Mouse (Mus musculus) spleen, postnatal 14 days (tissue): ENCODE data around the gene Brca2.
"Not testable (repeated sequence)": the region's sequence is repeated elsewhere in the genome, so short reads cannot be mapped to it uniquely, and the experiment has no call there.

Experiments
- DNase-seq, 2 experiments: peaks; one replicate each; pipeline ENCODE4 v3.0.0; 2021 to 2022; ENCODE audit warnings: low spot score in 2 of 2

The Brca2 gene

GRCm38 (mm10) chr5:150521937-150522866 is at the start of gene Brca2:
Gene Brca2 (plus strand): TSS chr5:150522630.
- peak; percentile 85 to 93 for DNase-seq

DNA sequence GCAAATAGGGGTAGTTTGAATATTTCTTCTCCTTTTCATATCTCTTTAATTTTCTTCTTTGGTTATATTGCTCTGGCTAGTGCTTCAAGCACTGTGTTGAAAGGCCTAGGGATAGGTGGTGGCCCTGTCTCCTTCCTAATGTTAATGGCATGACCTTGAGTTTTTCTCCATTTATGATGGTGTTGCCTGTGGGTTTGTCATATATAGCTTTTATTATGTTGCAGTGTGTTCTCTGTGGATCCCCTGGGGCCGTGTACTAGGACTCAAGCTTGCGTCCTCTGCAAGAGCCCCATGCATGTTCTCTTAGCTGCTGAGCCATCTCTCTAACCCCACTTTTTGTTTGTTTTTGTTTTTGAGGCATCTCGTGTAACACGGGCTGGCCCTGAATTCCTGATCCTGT is 45.1 kb upstream of the Brca2 start:
- no peak for DNase-seq

GRCm38 (mm10) chr5:150478612-150479011 is 43.8 kb upstream of the Brca2 start:
- no peak for DNase-seq

- no peak for DNase-seq
Observed at GRCm38 (mm10) chr5:150485198-150485597, 37.2 kb upstream of the Brca2 start.

GRCm38 (mm10) chr5:150490285-150490684 is 32.1 kb upstream of the Brca2 start:
- no peak for DNase-seq

DNA sequence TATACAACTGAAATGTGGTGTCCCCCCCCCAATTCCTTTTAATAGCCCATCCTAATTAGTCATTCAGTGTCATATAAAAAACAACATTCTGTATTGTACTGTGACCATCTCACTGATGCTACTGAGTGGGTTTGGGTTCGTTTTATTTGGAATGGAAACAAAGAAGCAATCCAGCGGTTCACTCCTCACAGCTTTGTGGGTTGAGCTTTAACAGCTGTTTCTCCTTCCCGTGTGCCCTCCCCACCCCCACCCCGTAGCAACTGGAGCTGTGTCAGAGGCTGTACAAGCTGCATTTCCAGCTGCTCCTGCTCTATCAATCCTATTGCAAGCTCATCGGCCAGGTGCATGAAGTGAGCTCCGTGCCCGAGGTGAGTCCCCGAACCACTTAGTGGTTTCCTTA is 31.6 kb upstream of the Brca2 start:
- no peak for DNase-seq

DNA sequence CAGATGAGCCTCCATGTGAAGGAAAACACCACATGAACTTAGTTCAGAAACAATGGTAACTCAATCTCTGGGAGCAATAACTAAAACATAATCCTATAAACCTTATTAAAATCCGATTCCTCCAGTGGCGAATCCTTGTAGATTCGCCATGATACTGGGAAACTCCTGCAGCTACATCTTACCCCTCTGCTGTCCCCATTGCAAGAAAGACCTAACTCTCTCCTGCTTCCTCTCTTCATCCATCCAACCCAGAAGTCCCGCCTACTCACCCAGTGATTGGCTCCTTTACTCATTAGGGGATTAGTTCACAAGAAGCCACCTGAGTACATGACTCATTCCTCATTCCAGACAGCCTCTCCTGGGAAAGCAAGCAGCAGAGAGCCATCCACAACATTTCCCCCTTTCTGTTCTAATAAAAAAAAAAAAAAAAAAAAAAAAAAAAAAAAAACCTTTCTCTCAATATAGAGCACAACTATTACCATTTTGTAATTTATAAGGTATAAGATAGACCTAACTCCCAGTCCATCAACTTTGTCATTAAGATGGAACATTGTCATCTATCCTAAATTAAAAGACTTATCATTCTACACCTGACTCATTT is 30.8 kb upstream of the Brca2 start:
- DNase-seq: not testable (repeated sequence)

DNA sequence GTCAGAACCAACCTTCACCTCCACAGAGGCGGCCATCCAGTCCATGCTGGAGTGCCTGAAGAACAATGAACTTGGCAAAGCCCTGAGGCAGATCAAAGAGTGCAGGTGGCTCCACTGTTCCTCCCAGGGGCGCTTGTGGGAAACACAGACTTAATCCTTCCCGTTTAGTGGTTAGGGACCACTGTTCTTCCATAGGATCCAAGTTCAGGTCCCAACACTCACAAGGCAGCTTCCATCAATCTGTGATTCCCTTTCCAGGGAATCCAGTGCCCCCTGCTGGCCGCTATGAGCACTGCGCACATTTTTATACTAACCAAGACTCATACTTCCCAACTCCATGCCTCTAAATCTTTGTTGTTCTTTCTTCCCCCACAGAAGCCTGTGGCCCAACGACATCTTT is 26.6 kb upstream of the Brca2 start:
- DNase-seq: peak in 1 of 2 experiments; percentile 22

GRCm38 (mm10) chr5:150510451-150511225 is 11.8 kb upstream of the Brca2 start:
- DNase-seq: no peak

GRCm38 (mm10) chr5:150513264-150513663 is 9.2 kb upstream of the Brca2 start:
- no peak for DNase-seq

DNA sequence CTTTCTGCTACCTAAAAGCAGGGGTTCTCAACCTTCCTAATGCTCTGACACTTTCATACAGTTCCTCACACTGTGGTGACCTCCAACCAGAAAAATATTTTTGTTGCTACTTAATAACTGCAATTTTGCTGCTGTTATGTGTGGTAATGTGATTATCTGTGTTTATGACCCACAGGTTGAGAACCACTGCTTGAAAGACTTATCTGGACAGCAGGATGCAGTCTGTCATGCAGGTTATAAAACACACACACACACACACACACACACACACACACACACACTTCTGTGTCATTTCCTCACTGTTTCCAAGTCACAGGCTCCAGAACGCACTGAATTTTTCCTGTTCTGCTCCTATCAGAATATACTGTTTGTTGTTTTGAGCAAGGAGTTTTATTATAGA is 8.4 kb upstream of the Brca2 start:
- no peak for DNase-seq

DNA sequence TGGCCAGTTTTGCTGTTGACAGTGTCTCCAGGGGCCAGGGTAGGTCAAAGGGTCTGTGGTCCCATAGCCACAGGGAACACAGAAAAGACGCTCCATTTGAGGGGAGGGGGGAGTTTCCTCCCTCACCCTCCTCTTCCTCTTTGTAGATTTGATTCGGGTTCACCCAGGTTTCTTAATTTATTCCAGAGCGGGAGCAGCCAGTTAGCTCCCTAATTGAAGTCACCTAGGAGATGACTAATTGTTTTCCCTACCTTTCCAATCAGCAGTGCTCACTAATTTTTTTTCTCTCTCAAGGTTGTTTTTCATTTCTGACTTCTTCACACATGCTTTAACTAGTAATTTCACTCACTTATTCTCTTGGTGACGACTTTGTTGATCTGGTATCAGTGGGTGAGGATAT is 4.4 kb upstream of the Brca2 start, which contains the start of gene Zar1l:
Zar1l (minus strand) TSS at position 101 of the 400 bp plus-strand sequence.
- DNase-seq: no peak

- no peak for DNase-seq
Observed at GRCm38 (mm10) chr5:150519551-150519950, 2.9 kb upstream of the Brca2 start.

GRCm38 (mm10) chr5:150522867-150523234 is 421 bp downstream of the Brca2 start:
- DNase-seq: no peak

DNA sequence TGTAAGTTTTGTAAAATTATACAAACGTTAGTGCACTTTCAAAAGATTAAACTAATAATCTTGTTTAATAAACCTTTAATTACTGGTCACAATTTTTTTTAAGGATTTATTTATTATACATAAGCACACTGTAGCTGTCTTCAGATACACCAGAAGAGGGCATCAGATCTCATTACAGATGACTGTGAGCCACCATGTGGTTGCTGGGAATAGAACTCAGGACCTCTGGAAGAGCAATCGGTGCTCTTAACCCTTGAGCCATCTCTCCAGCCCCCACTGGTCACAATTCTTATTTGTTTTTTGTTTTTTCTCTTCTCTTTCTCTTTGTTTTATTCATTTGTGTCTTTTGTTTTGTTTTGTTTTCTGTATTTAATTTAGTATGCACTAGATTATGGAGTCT is 2.8 kb downstream of the Brca2 start:
- no peak for DNase-seq

GRCm38 (mm10) chr5:150541302-150541701 is 18.9 kb downstream of the Brca2 start:
- no peak for DNase-seq

GRCm38 (mm10) chr5:150543184-150543583 is 20.8 kb downstream of the Brca2 start:
- no peak for DNase-seq

DNA sequence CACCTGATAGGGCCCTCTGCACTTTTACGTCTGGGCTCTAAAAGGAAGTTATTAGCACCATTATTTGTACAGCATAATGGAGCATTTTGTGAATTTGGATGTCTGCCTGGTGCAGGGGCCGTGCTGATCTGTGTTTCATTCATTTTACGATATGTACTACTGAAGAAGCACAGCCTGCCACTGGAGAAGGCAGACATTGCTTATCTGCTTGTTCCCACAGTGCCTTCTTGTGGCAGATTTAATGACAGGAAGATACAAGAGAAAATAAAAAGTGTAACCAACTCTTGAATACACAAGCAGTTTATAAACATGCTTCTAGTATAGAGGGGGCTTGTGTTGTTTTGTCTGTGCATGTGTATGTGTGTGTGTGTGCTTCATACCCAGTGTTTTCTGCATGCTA is 29.2 kb downstream of the Brca2 start:
- no peak for DNase-seq

DNA sequence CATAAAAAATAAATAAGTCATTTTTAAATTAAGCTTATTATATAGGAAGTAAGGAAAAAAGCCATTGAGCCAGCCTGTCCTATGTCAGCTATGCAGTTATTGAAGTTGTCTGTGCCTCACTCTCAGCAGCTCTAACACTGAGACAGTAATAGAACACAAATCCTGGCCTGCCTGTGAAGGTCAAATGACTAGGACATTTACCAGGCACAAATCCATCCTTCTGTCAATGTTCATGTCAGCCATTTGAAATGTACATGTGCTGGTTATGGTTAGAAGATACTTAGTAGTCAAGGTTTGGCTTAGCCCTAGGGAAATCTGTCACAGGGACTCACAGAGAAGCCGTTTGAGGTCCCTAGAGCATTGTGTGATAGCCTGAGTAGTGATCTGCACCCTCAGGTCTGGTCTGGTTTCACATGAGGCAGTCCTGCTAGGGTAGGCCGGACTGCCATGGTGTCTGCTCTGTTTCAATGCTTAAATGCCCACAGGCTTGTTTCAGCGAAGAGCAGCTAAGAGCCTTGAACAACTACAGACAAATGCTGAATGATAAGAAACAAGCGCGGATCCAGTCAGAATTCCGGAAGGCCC is 37.2 kb downstream of the Brca2 start:
- DNase-seq: no peak

DNA sequence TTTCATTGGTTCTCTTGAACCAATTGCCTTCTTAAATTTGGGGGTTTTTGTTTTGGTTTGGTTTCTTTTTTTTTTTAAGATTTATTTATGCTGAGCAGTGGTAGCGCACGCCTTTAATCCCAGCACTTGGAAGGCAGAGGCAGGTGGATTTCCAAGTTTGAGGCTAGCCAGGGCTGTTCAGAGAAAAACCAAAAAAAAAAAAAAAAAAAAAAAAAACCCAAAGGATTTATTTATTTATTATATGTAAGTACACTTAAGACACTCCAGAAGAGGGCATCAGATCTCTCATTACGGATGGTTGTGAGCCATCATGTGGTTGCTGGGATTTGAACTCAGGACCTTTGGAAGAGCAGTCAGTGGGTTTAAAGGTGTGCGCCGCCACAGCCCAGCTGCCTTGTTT is 38.4 kb downstream of the Brca2 start:
- no peak for DNase-seq

DNA sequence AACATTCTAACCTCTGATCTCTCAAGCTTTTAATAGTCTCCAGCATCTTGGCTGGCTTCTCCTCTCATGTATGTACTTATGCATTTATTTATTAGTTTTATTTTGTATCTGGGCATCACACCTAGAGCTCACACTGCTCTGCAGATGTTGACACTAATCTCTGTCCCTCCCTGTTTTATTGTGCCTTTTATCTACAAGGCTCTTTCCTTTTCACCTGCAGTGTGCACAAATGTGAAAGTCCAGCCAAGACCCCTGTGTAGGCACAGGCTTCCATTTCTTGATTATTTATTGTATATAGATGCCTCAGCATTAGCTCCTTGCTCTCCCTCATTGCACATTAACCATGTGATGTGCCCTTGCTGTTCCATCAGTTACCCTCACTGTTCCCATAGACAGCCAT is 38.9 kb downstream of the Brca2 start:
- no peak for DNase-seq

DNA sequence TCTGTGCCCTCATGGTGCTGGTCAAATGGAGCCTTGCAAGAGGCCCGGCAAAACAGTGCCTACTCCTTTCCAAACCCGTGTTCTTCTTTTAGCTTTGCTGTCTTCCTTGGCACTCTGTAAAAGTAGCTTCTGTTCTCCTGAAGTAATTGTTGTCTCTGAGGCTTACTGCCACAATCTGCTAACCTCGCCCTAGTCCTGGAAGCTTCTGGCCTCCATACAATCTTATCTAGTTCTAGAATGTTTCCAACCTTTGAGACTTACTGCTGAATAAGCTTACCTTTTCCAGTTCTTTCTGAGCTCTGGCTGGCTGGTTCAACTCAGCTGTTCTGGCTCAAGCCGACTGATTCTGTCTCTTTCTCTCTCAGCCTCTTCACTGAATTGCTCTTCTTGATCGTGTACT is 39.4 kb downstream of the Brca2 start:
- DNase-seq: no peak
